Mouse (Mus musculus): Measurements from ENCODE around the gene Dok5. TPM values are rescaled to one million over a fixed set of nuclear protein-coding genes. Genes with fewer than 3 reads are reported as not detected.
A peak's percentile ranks its signal among the peaks of the same experiment; 100 is the strongest.

Dok5 gene
- polyA plus RNA-seq, 1 experiment = 0.11 TPM

DNA sequence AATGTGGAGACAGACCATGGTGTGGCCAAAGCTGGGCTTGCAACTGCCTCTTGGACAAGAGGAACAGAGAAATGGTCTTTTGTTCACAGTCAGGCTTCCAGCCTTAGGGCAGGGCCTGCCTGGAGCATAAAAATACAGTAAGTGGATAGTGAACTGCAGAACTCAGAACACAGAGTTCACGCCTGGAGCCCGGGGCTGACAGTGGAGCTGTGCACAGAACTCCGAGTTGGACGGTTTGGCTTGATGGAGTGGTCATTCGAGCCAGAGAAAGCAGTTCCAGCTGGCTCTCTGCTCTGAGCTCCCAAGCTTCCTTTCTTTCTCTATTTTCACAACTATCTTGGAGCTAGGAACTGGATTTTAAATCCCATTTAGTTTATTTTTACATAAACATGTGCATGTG is 124.5 kb downstream of the Dok5 start:
- Histone ChIP-seq H3K4me3 (ENCODE audit: control insufficient read depth, low read depth, low read length) (no peak overlapping the region), H3K27ac (ENCODE audit: control insufficient read depth, insufficient read depth, low read depth, low read length) (no peak overlapping the region), H3K36me3 (ENCODE audit: control insufficient read depth, insufficient read depth, low read length) (no peaks in the 10 kb centered on the region), H3K4me1 (ENCODE audit: control insufficient read depth, insufficient read depth, low read length) (no peaks in the 10 kb centered on the region), H3K27me3 (ENCODE audit: control insufficient read depth, insufficient read depth, low read length) (no peaks in the 10 kb centered on the region)
- TF ChIP-seq POLR2A (IDR thresholded peaks at IDR 0.05; ENCODE audit: control insufficient read depth, low read depth, low read length) = no peak
- no peak for TF ChIP-seq CTCF (IDR thresholded peaks at IDR 0.05; ENCODE audit: control insufficient read depth, insufficient read depth, insufficient replicate concordance, low read depth, low read length)

DNA sequence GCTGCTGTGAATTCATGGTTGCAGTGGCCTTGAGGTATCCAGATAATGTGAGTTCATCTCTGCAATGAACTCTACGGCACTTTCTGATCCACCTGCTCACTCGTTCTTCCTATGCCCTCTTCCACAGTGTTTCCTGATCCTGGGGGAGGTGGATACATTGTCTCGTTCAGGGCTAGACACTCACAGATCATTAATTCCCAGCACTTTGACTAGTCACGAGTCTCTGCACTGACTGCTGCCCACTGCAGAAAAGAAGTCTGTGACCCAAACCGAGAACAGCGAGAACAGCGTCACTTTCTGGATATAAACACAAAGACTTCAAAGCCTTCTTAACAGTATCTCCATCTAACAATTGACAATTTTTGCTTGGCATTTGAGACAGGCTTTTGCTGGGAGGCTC is 125.9 kb downstream of the Dok5 start:
- no peak overlapping the region for H3K4me3 ChIP-seq (ENCODE audit: control insufficient read depth, low read depth, low read length)
- TF ChIP-seq POLR2A (IDR thresholded peaks at IDR 0.05; ENCODE audit: control insufficient read depth, low read depth, low read length) (no peak), CTCF (IDR thresholded peaks at IDR 0.05; ENCODE audit: control insufficient read depth, insufficient read depth, insufficient replicate concordance, low read depth, low read length) (no peak)
- H3K27me3 ChIP-seq (ENCODE audit: control insufficient read depth, insufficient read depth, low read length) = no peaks in the 10 kb centered on the region
- no peak overlapping the region for H3K27ac ChIP-seq (ENCODE audit: control insufficient read depth, insufficient read depth, low read depth, low read length)
- H3K4me1 ChIP-seq (ENCODE audit: control insufficient read depth, insufficient read depth, low read length) = no peaks in the 10 kb centered on the region
- H3K36me3 ChIP-seq (ENCODE audit: control insufficient read depth, insufficient read depth, low read length) = no peaks in the 10 kb centered on the region

DNA sequence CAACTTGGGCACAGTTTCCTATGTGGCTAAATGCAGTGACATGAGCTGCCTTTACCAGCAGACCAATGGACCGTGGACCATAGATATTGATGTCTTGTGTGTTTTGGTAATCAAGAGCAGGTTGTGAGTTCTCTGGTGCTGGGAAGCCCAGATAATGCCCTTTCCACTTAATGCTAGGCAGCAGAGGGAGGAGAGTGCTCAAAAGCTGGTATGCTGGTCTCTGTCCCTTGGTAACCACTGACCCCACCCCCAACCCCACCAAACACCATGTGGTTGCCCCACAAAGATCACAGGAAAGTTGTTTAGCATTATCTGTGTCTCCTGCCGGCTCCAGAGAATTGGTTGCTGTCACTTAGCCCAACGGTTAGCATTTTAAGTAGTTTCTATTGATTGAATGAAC is 127.0 kb downstream of the Dok5 start:
- TF ChIP-seq CTCF (IDR thresholded peaks at IDR 0.05; ENCODE audit: control insufficient read depth, insufficient read depth, insufficient replicate concordance, low read depth, low read length) (no peak), POLR2A (IDR thresholded peaks at IDR 0.05; ENCODE audit: control insufficient read depth, low read depth, low read length) (no peak)
- Histone ChIP-seq H3K36me3 (ENCODE audit: control insufficient read depth, insufficient read depth, low read length) (no peaks in the 10 kb centered on the region), H3K27me3 (ENCODE audit: control insufficient read depth, insufficient read depth, low read length) (no peaks in the 10 kb centered on the region), H3K4me3 (ENCODE audit: control insufficient read depth, low read depth, low read length) (no peak overlapping the region), H3K27ac (ENCODE audit: control insufficient read depth, insufficient read depth, low read depth, low read length) (no peak overlapping the region), H3K4me1 (ENCODE audit: control insufficient read depth, insufficient read depth, low read length) (peaks cover 2% of the 10 kb centered on the region)

DNA sequence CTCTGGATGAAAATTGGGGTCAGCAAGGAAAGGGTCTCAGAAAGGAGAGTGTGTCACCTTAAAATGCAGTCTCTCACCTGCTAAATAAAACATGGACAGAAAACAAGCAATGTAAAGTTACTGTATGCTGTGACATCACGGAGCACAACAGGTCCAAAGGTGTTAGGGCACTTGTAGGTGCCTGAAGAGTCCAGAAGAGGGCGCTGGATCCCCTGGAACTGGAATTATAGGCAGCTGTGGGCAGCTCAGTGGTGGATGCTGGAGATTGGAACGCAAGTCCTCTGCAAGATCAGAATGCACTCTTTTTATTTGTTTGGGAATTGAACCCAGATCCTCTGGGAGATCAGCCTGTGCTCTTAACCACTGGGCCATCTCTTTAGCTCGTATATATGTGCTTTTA is 129.0 kb downstream of the Dok5 start:
- H3K36me3 ChIP-seq (ENCODE audit: control insufficient read depth, insufficient read depth, low read length) = no peaks in the 10 kb centered on the region
- peaks cover 2% of the 10 kb centered on the region for H3K4me1 ChIP-seq (ENCODE audit: control insufficient read depth, insufficient read depth, low read length)
- TF ChIP-seq POLR2A (IDR thresholded peaks at IDR 0.05; ENCODE audit: control insufficient read depth, low read depth, low read length) (no peak), CTCF (IDR thresholded peaks at IDR 0.05; ENCODE audit: control insufficient read depth, insufficient read depth, insufficient replicate concordance, low read depth, low read length) (peak; percentile 68)
- H3K4me3 ChIP-seq (ENCODE audit: control insufficient read depth, low read depth, low read length) = no peak overlapping the region
- no peaks in the 10 kb centered on the region for H3K27me3 ChIP-seq (ENCODE audit: control insufficient read depth, insufficient read depth, low read length)
- H3K27ac ChIP-seq (ENCODE audit: control insufficient read depth, insufficient read depth, low read depth, low read length) = no peak overlapping the region

DNA sequence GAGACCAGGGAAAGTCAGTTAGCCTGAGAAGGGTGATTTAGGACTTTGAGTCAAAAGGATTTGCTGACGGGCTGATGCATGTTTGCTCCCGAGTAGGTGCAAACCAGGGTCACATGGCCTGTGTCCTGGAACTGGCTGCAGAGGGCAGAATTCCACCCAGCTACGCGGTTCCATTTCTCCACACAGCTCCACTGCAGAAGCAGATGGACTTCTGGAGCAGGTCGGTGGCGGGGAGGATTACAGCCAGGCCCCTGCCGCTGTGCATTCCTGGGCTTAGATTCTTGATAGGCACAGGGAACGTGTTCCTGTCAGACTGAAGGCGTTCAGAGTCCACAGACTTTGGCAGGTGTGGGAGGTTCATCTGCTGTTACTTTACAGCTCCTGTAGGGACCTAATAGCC is 131.2 kb downstream of the Dok5 start:
- Histone ChIP-seq H3K4me3 (ENCODE audit: control insufficient read depth, low read depth, low read length) (no peak overlapping the region), H3K27ac (ENCODE audit: control insufficient read depth, insufficient read depth, low read depth, low read length) (no peak overlapping the region), H3K36me3 (ENCODE audit: control insufficient read depth, insufficient read depth, low read length) (no peaks in the 10 kb centered on the region), H3K4me1 (ENCODE audit: control insufficient read depth, insufficient read depth, low read length) (peaks cover 2% of the 10 kb centered on the region), H3K27me3 (ENCODE audit: control insufficient read depth, insufficient read depth, low read length) (no peaks in the 10 kb centered on the region)
- no peak for TF ChIP-seq POLR2A (IDR thresholded peaks at IDR 0.05; ENCODE audit: control insufficient read depth, low read depth, low read length)
- no peak for TF ChIP-seq CTCF (IDR thresholded peaks at IDR 0.05; ENCODE audit: control insufficient read depth, insufficient read depth, insufficient replicate concordance, low read depth, low read length)

DNA sequence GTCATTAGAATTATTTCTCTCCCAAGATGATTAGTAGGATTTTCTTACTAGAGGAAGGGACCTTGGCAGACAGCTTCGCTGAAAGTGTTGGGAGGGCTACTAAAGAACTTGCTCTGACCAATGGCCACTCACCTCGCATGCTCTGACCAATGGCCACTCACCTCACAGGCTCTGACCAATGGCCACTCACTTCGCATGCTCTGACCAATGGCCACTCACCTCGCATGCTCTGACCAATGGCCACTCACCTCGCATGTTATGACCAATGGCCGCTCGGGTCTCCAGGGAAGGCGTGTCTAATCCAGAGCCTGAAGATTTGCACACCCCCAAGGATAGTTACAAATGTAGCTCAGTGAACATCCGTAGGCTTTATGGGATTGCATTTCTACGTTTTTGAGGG is 131.6 kb downstream of the Dok5 start:
- TF ChIP-seq CTCF (IDR thresholded peaks at IDR 0.05; ENCODE audit: control insufficient read depth, insufficient read depth, insufficient replicate concordance, low read depth, low read length) (no peak), POLR2A (IDR thresholded peaks at IDR 0.05; ENCODE audit: control insufficient read depth, low read depth, low read length) (no peak)
- Histone ChIP-seq H3K4me1 (ENCODE audit: control insufficient read depth, insufficient read depth, low read length) (peaks cover 2% of the 10 kb centered on the region), H3K27ac (ENCODE audit: control insufficient read depth, insufficient read depth, low read depth, low read length) (no peak overlapping the region), H3K36me3 (ENCODE audit: control insufficient read depth, insufficient read depth, low read length) (no peaks in the 10 kb centered on the region), H3K4me3 (ENCODE audit: control insufficient read depth, low read depth, low read length) (no peak overlapping the region; the same call in 1 of the 2 replicates), H3K27me3 (ENCODE audit: control insufficient read depth, insufficient read depth, low read length) (no peaks in the 10 kb centered on the region)

DNA sequence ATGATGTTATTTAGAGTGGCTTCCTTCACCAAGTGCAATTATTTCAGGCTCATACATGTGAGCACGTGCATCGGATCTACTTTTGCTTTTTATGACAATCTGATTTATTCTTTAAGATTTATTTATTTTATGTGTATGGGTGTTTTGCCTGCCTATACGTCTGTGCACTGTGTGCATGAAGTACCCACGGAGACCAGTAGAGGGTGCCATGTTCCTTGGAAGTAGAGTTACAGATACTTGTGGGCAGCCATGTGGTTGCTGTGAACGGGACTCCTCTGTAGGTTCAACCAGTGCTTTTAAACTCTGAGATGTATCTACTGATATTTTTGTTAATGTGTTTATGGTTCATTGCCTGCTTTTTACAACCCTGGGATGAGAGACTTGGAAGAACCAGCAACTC is 132.4 kb downstream of the Dok5 start:
- Histone ChIP-seq H3K27me3 (ENCODE audit: control insufficient read depth, insufficient read depth, low read length) (no peaks in the 10 kb centered on the region), H3K4me1 (ENCODE audit: control insufficient read depth, insufficient read depth, low read length) (peaks cover 2% of the 10 kb centered on the region), H3K4me3 (ENCODE audit: control insufficient read depth, low read depth, low read length) (no peak overlapping the region), H3K27ac (ENCODE audit: control insufficient read depth, insufficient read depth, low read depth, low read length) (no peak overlapping the region), H3K36me3 (ENCODE audit: control insufficient read depth, insufficient read depth, low read length) (no peaks in the 10 kb centered on the region)
- TF ChIP-seq CTCF (IDR thresholded peaks at IDR 0.05; ENCODE audit: control insufficient read depth, insufficient read depth, insufficient replicate concordance, low read depth, low read length) (no peak; the same call in 1 of the 2 replicates), POLR2A (IDR thresholded peaks at IDR 0.05; ENCODE audit: control insufficient read depth, low read depth, low read length) (no peak)

DNA sequence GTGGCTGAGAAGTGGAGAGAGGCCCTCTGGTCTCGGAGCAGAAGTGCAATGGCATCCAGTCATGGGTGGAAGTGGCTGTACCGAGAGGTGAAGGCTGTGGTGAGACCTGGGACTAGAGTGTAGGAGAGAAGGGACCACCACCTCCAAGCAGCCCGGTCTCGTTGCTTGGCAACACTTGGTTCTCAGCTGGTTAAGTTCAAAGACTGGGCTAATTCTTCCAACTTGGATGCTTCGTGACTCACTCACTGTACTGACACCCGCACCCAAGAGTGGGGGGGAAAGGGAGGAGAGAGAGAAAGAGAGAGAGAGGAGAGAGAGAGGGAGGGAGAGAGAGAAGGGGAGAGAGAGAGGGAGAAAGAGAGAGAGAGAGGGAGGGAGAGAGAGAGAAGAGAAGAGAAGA is 133.2 kb downstream of the Dok5 start:
- Histone ChIP-seq H3K4me1 (ENCODE audit: control insufficient read depth, insufficient read depth, low read length) (peaks cover 2% of the 10 kb centered on the region), H3K27ac (ENCODE audit: control insufficient read depth, insufficient read depth, low read depth, low read length) (no peak overlapping the region)

More for the DNA sequence above, 133.2 kb downstream of the Dok5 start:
- no peak overlapping the region for H3K4me3 ChIP-seq (ENCODE audit: control insufficient read depth, low read depth, low read length)
- H3K36me3 ChIP-seq (ENCODE audit: control insufficient read depth, insufficient read depth, low read length) = no peaks in the 10 kb centered on the region
- TF ChIP-seq CTCF (IDR thresholded peaks at IDR 0.05; ENCODE audit: control insufficient read depth, insufficient read depth, insufficient replicate concordance, low read depth, low read length) (no peak), POLR2A (IDR thresholded peaks at IDR 0.05; ENCODE audit: control insufficient read depth, low read depth, low read length) (no peak)
- H3K27me3 ChIP-seq (ENCODE audit: control insufficient read depth, insufficient read depth, low read length) = no peaks in the 10 kb centered on the region
